Mouse (Mus musculus) cerebellum, adult 18-20 months (tissue): ENCODE measurements around the gene Slc10a6.

Experiments
- DNase-seq, 2 experiments: peaks; one replicate each; pipeline ENCODE4 v3.0.0; 2021

The Slc10a6 gene

DNA sequence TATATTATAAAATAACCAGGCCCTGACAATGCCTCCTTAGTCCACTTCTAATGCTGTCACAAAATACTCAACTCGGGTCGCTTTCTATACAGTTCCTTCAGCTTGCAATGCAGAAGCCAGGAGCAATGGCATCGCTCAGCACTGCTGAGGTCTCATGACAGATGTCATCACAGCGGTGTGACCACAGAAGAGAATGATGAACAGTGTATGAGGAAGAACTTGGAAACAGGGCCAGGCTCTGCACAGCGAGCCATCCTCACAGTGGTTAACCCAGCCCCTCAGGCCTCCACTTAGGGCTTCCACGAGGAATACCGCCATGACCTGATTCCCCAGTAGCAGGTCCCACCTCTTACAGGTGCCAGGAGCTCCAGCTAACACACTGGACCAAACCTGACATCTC is 14.8 kb downstream of the Slc10a6 start:
- DNase-seq, result no peak

DNA sequence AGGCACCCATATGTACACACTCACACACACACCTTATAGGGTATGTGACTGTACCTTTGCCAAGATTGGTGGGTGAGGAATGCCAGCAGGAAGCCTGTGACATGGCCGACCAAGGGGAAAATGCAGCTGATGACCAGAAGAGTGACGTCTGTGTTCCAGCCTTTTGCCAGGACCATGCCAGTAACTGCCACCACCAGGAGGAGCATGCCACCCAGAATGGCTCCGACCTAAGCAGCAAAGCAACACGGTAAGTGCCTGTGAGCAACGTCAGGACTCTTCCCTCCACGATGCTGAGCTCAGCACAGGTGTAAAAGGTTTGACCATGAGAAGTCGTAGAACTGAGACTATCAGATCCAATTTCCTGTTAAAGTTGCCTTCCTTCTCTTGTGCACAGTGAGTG is 16.9 kb downstream of the Slc10a6 start:
- no peak for DNase-seq

DNA sequence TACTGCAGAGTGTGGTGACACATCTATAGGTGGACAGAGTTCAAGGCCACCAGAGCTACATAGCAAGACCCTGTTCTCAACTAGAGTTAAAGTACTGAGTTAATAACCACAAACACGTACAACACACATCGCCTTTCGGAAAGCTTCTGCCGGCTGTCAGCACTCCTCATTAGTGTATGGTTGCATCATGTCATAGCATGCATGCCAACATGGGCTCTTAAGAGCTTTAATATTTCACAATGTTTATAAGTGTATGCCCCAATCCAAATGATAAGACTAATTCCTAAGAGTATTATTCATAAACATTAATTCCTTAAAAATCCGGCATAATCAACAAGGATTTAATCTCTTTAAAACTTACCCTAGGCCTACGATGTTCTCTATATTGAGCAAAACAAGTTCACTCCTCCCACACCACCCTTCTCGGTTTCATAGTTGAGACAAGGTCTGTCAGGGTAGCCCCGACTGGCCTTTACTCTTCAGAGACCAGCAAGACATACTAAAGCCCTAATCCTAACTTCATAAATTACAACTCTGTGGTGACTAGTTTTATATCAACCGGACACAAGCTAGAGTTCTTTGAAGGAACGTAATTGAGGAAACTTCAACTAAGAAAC is 18.2 kb downstream of the Slc10a6 start:
- no peak for DNase-seq

DNA sequence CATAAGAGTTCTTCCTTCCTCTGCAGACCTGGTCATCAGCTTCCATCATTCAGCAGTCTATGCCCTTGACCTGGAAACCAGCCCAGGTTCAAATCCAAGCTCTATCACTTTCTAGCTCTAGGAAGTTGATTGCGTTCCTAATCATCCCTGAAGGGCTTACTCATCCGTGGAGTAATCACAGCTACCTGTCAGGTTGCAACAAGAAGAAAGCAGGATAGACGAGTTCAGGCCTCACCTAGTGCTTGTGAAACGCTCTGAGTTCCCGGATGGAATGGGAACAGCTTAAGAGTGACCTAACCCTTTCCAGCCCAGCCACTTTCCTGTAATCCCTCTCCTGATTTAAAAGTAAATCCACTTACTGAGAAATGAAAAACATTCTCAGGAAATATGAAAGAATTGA is 19.1 kb downstream of the Slc10a6 start:
- no peak for DNase-seq

DNA sequence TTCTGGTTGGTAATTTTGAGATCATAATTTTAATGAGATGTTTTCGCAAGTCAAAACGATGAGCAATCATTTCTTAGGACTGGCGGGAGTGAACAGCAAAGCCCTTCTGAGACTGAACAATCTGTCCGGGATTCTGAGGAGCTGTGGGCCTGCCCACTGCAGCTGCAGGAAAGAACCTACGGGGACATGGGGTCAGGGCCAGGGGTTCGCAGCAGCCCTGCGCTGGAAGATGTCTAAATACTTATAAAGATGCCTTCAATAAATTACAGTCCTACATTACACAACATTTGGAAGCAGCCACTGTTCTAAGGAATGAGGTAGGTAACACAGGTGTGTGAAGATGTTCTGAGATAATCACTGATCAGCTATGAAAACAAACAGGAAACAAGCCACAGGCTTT is 23.5 kb downstream of the Slc10a6 start:
- no peak for DNase-seq

DNA sequence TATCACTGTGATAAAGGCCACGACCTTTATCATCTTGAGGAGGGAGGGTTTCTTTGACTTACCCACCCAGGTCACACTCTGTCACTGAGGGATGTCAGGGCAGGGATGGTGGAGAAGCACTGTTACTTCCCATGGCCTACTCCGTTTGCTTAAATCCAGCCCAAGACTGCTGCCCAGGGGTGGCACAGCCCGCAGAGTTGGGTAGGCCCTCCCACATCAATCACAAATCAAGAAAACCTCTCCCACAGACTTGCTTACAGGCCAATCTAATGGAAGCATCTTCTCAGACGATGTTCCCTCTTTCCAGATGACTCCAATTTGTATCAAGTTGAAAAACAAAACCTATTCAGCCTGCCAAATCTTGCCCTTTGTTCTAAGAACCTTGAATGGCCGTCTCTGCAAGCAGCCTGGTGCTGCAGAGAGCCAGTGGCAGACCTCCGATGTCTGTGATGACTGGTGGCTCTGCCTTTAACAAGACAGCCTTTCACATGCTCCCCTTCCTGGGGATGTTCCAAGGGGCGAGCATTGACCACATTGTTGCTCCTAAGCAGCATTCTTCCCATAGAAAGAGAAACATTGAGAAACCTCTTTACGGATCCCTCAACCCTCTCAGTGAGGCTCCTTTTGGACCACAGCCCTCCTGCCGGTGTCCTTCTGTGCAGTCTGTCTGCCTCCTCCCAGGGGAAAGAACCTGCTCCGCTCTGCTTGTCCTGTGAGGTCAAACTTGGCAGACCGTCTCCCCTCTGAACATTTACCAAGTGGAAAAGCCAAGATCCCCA is 25.9 kb downstream of the Slc10a6 start:
- DNase-seq, result peak; percentile 43 to 46

DNA sequence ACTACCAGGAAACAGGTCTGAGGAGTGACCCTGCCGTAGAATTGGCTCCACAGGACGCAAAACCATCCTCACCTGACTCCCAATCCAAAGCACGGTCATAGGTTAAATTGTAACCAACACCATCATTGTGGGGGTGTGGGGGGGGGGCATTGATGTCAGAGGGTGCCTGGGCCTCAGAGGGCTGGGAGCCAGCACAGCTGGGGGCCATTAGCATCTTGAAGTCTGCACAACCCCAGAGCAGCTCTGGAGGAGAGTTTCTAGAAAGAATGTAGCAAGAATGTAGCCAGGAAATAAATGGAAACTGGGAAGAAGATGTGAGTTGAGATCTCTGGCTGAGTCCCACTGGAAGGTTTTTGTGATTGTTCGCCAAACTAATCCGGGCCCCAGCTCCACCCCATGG is 30.3 kb downstream of the Slc10a6 start:
- no peak for DNase-seq

DNA sequence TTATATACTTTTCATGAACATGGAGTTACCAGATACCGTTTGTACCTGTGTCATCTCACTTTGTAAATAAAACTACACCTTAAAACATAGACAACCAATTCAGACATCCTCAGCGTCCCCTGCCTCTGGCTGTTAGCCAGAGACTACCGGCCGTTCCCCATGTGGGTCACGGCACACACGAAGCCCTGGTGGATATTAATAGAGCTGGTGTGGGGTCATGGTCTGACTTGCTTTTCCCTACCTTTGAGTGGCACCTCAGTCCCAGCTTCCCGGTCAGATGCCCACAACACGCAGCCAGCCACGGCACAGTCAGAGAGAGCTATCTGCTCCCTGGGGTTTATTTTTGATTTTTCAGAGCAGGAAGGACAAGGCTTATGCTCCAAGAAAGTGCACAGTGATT is 30.9 kb downstream of the Slc10a6 start:
- DNase-seq, result no peak

DNA sequence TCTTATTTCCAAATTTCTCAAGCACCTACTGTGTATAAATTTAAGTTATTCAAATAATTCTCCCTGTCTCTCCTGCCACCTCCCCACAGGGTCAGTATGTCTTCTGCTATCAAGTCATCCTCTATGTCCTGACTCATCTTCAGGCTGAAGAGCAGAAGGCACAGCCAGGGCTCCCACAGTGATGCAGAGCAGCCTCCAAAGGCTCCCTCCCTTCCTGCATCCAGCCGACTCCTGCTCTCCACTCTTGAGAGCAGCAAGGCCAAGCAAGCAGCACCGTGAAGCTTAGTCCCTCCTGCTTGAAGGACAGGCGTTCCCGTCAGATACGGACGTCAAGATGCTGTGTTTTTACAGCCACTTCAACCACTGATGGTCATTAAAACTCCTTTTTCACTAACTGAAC is 31.6 kb downstream of the Slc10a6 start:
- DNase-seq, result peak; percentile 66 to 73

DNA sequence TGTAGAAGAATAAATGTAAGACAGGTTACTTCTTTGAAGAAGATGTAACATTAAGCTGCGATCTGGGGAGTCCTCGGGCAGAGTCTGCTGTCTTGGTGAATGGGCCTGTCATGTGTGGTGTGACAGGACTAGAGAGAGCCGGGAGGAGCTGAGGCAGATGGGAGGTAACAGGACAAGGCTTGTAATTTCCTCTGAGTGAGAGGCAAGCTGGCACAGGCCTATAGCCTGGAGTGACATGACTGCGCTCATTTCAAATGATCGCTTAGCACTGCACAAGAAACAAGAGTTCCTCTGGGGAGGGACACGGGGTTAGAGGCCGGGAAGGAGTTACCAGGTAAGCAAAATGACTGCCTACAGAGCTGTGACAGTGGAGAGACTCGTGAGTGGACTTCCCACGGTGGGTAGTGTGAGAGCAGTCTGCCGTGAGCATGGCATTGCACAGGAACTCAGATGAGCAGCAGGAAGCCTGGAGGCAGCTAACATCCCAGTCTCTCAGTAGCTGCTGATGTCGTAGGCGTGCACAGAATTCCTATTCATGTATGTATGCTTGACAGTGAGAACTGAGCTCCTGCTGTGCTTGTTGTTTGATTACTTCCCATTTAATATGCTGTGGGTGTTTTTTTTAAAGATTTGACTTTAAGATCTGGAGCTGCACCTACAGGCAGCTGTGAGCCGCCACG is 32.6 kb downstream of the Slc10a6 start:
- no peak for DNase-seq

DNA sequence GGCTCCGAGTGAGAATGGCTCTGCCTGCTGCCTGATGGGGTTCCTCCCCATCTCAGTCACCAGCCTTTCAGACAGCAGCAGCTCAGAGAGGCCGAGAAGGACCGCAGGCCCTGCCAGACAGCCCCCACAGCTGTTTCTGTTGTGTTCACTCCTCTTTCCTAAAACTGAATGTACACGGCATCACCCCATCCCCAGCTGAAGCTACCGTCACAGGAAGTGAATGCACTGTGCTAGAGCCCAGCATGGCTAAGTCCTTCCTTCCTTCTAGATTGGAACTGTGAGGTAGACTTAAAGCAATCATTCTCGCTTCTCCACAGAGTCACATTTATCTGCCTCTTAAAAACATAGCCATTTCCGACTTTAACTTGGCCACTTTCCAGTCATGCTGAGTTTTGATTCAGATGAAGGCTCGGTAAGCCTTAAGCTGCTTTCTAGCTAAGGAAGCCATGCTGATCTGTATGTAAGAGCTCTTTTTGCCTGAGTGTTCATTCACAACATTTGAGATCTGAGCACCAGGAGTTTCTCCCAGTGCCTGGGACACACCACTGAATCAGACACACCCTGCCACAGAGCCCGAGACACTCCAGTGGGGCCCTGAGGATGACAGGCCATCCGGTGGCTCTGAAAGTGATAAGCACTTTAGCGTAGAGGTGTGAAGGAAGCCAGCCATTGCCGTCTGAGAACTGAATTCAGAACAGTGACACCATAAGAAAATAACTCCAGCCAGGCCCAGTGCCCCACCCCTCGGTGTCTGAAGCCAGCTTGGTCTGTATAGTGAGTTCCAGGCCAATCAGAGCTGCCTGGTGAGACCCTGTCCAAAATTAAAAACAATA is 33.6 kb downstream of the Slc10a6 start:
- no peak for DNase-seq

DNA sequence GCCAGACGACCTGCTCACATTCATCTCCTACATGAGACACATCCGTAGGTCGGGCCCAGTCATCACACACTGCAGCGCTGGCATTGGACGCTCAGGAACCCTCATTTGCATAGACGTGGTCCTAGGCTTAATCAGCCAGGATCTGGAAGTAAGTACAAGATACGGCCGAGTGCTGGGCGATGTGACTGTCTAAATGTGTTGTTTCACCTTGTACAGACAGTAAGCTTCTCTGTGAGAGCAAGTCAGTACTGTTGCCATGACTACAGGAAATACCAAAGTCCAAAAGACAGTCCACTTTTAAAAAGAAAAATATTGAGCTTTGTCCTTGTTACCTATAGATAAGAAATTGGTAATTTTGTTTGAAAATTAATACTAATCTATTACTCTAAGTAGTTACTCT is 35.6 kb downstream of the Slc10a6 start:
- no peak for DNase-seq

DNA sequence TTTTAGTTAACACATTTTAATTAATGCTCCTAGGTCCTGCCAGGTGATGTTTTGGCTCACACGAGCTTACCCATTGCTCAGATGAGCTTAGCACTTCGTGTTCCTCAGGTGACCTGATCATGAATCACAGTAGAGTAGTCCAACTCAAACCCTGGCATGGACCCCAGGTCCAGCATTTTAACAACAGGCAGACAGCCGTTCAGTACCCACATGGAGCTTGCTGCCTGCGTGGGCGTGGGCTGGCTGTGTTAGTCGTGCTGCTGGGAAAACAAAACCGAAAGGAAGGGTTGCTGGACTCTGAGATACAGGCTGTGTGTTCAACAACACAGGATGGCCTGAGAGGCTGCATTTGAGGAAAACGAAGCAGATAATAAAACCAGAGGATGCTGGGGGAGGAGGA is 36.5 kb downstream of the Slc10a6 start:
- DNase-seq, result peak; percentile 43

DNA sequence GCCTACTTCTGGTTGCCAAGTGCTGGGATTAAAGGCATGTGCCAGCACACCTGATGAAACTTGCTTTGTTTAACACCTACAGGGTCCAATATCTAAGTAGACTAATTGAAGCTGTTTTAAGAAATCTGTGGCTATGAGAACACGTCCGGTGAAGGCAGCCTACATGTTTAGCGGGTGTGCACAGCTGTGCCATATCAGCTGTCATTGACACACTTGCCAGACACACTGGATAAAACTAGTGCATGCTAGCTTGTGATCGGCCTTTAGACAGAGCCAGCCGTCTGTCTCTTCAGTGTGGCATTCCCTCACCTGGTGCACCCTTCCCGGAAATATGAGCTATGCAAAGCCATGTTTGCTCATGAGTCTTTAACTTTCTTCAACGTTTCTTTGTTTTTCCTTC is 37.4 kb downstream of the Slc10a6 start:
- DNase-seq, result no peak

DNA sequence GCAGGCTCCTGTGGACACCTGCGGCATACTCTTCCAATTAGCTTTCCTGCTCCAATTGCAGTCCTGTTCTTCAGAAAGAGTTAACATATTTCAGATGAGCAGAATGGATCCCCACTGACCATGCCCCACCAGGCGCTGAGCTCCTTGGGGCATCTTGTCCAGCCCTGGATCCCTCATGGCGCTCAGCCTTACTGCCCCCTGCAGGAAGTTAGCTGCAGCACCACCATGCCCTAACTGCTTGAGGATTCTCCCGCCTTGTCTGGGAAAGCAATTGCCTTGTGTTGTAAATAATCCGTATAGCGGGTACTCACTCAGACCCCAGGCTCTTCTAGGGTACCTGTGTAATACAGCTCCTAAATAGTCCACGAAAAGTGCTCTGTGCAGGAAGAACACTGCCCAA is 42.0 kb downstream of the Slc10a6 start:
- DNase-seq, result no peak

DNA sequence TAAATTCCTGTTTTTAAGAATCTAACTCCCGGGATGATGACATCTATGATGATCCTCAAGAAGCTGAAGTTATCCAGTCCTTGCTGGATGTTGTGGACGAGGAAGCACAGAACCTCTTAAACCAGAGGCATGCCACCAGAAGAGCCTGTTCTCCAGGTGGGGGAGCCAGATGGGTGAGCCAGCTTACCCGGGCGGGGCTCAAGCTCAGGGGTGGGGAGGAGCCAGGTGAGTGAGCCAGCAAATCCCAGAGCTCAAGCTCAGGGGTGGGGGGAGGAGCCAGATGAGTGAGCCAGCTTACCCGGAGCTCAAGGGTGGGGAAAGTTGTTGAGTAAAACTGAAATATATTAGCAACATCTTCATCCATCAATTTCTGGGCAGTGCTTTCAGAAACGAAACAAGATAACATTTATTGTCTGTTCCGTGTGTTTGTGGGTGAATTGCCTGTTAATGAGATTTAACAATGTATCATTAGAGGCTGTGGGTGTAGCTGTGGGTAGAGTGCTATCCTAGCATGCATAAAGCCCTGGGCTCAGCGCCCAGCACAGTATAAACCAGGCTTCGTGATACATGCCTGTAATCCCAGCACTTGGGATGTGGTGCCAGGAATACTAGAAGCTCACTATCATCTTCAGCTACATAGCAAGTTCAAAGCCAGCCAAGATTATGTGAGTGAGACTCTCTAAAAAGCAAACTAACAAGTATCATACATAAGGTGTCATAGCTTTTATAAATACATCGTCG is 49.4 kb downstream of the Slc10a6 start:
- no peak for DNase-seq

DNA sequence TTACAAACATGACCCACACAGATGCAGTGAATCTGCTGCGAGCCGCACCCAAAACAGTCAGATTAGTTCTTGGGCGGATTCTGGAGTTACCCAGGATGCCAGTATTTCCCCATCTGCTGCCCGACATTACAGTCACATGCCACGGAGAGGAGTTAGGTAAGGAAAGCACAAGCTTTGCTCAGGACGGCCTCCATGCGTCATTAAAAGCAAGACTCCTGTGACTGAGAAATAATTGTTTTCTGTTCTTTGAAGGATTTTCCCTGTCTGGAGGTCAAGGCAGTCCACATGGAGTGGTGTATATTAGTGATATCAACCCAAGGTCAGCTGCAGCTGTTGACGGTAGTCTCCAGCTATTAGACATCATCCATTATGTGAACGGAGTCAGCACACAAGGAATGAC is 59.8 kb downstream of the Slc10a6 start:
- no peak for DNase-seq

DNA sequence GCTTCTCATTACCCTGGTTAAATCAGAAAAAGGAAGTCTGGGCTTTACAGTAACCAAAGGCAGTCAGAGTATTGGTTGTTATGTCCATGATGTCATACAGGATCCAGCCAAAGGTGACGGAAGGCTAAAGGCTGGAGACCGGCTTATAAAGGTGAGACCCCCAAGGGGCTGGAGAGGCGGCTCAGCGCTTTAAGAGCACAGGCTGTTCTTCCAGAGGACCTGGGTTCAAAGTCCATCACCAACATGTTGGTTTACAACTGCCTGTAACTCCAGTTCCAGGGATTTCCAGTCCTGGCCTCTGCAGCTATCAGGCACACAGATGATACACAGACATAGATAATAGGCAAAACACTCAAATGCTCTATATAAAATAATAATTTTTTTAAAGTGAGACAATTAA is 61.2 kb downstream of the Slc10a6 start:
- DNase-seq, result no peak

DNA sequence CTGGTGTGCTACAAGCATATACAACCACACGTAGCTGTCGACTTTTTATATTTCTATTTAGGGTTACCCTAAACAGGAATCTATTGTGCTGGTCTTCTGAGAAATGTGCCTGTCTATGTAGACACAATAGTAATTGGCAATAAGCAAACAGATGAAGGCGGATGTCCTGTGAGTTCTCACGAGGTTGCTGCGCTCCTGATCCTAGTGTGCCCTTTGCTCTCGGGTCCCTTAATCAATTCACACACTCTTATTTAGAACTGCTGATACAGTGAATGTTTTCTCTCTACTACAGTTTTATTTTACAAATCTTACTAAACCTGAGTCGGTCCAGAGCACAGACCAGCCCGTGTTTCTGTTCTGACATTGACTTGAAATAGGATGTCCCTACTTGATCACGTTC is 68.7 kb downstream of the Slc10a6 start:
- DNase-seq, result no peak
